Mouse (Mus musculus) adrenal gland, adult 8-10 months (tissue): Measurements from ENCODE around the gene Otub2. TPM values are rescaled to one million over a fixed set of nuclear protein-coding genes. Genes with fewer than 3 reads are reported as not detected.
"Not testable (repeated sequence)": the region's sequence is repeated elsewhere in the genome, so short reads cannot be mapped to it uniquely, and the experiment has no call there.

Source experiments
- DNase-seq: peaks from one replicate; pipeline ENCODE4 v3.0.0; 2022
- total RNA-seq, 4 experiments: library from RNA; stranded (reverse); gene quantifications; 2 replicates each; pipeline ENCODE4 v1.2.4; 2022

Gene Otub2
- total RNA-seq, 4 experiments from 2014 or later, result 3.8 to 6.6 (median 4.5) TPM

DNA sequence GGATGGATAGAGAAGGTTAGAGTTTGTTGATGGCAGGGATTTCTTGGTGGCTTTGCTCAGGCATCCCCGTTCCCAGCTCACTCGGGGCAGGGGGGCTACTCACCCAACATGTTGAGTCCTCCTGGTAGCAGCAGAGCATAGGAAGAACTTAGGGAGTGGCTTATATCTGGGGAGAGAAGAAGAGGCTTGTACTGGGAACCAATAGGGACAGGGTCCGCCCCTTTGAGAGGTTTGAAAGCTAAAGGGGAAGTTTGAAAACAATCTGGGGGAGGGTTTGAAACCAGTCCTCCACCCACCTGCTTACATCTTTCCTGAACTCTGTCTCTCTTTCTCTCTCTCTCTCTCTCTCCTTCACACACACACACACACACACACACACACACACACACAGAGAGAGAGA is 55.0 kb downstream of the Otub2 start, which contains the start of gene Ifi27l2a:
Gene Ifi27l2a, minus strand, starts transcription at position 157 of the 400 bp plus-strand sequence.
- DNase-seq, result no peak

GRCm38 (mm10) chr12:103444261-103444660 is 55.8 kb downstream of the Otub2 start:
- not testable (repeated sequence) for DNase-seq

DNA sequence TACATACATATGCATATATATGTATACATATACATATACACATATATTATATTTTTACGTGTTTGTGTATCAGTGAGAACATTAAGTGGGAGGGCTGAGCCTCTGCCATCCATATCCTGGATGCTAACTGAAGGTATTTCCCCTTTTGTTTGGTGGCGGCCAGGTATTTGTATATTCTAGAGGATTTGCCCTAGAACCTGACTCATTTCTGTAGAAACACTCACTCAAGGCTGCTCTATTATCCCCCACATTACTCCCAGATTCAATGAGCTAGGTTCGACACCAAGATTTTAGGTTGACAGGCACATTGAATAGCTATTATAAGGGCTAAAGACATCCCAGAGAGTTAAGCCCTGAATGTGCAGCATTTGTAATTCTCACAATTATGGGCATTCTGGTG is 56.6 kb downstream of the Otub2 start:
- no peak for DNase-seq

- DNase-seq, result no peak
Measured at GRCm38 (mm10) chr12:103453361-103453760, 64.9 kb downstream of the Otub2 start.

Other genes starting within 250 kb of the Otub2 start
- gene Prima1, start 146.5 kb upstream of the Otub2 start, total RNA-seq, result 1 to 10 TPM; 1.9 to 3.9 (median 2.5) TPM
- not detected for gene Fam181a, start 77.7 kb upstream of the Otub2 start, total RNA-seq
- gene Asb2, start 32.7 kb upstream of the Otub2 start, total RNA-seq, result 1 to 10 TPM in 1 of 4 experiments, under 1 TPM in 3; 0.74 to 1.5 (median 0.83) TPM
- 1 to 10 TPM in 3 of 4 experiments, under 1 TPM in 1; 0.99 to 3.4 (median 2.1) TPM for gene 9330161L09Rik, start 19.1 kb downstream of the Otub2 start, total RNA-seq
- gene Ddx24, start 37.1 kb downstream of the Otub2 start, total RNA-seq, result 100 to 1,000 TPM; 131 to 169 (median 147) TPM
- gene Ifi27, start 45.5 kb downstream of the Otub2 start, total RNA-seq, result 1,000 to 10,000 TPM; 1,094 to 1,254 (median 1,159) TPM
- 100 to 1,000 TPM; 264 to 566 (median 340) TPM for gene Ifi27l2a, start 55.0 kb downstream of the Otub2 start, total RNA-seq
- not detected for gene Ifi27l2b, start 68.5 kb downstream of the Otub2 start, total RNA-seq
- 10 to 100 TPM in 1 of 4 experiments, 1 to 10 TPM in 3; 4.0 to 11.1 (median 7.3) TPM for gene Ppp4r4, start 143.6 kb downstream of the Otub2 start, total RNA-seq
- gene Serpina10, start 242.8 kb downstream of the Otub2 start, total RNA-seq, result under 1 TPM in 3 of 4 experiments, not detected in 1; 0.25 to 0.61 (median 0.27) TPM